Mouse (Mus musculus) MEL (cell line): ENCODE measurements at regions not wholly inside any gene's neighbourhood (a gene's known extent, or its start where the extent isn't known, plus 50 kb on each side); places are given as distances from the start of the nearest gene placed in this dataset.

Source experiments
- DNase-seq: peaks from one replicate; pipeline ENCODE4 v3.0.0; 2011; ENCODE audit warnings: low read depth, low spot score
- H3K27ac ChIP-seq: 2 replicates; pipeline ENCODE4 v1.5.1; 2012; ENCODE audit warnings: low read depth, mild to moderate bottlenecking, control low read depth, low read length, moderate library complexity; ENCODE audit not compliant: control insufficient read depth
- H3K27me3 ChIP-seq, 2 experiments: fragments of 150-350 bp in 1 of 2; sonication (generic) in 1 of 2; 2 replicates each; pipeline ENCODE4 v1.6.1; 2012; ENCODE audit warnings: low read length in 2 of 2, mild to moderate bottlenecking in 2 of 2, improper control_type of control experiment in 1 of 2, moderate library complexity in 1 of 2; ENCODE audit not compliant: insufficient read depth in 2 of 2, control insufficient read depth in 1 of 2
- H3K36me3 ChIP-seq, 2 experiments: 2 replicates each; pipeline ENCODE4 v1.6.1; 2012 to 2014; ENCODE audit warnings: low read length in 2 of 2, improper control_type of control experiment in 1 of 2, inconsistent platforms in 1 of 2, mild to moderate bottlenecking in 1 of 2; ENCODE audit not compliant: insufficient read depth in 2 of 2, control insufficient read depth in 1 of 2
- H3K4me1 ChIP-seq, 2 experiments: fragments of 150-350 bp in 1 of 2; sonication (generic) in 1 of 2; 2 replicates each; pipeline ENCODE4 v1.6.1; 2012; ENCODE audit warnings: low read length in 2 of 2, improper control_type of control experiment in 1 of 2, mild to moderate bottlenecking in 1 of 2; ENCODE audit not compliant: insufficient read depth in 2 of 2, control insufficient read depth in 1 of 2
- H3K4me3 ChIP-seq, 2 experiments: fragments of 150-350 bp in 1 of 2; sonication (generic) in 1 of 2; 2 replicates each; pipeline ENCODE4 v1.5.1; 2012; ENCODE audit warnings: low read depth in 2 of 2, low read length in 2 of 2, mild to moderate bottlenecking in 2 of 2, moderate library complexity in 2 of 2, control low read depth in 1 of 2, improper control_type of control experiment in 1 of 2; ENCODE audit not compliant: control insufficient read depth in 1 of 2, insufficient read depth in 1 of 2
- H3K79me2 ChIP-seq: 2 replicates; pipeline ENCODE4 v1.6.1; 2012; ENCODE audit warnings: mild to moderate bottlenecking, low read length, moderate library complexity; ENCODE audit not compliant: control insufficient read depth, poor library complexity, insufficient read depth
- H3K9ac ChIP-seq: 2 replicates; pipeline ENCODE4 v1.6.1; 2012; ENCODE audit warnings: low read depth, mild to moderate bottlenecking, control low read depth, low read length, moderate library complexity; ENCODE audit not compliant: control insufficient read depth, poor library complexity, severe bottlenecking
- H3K9me3 ChIP-seq: fragments of 150-350 bp; sonication (generic); replicated peaks from 2 replicates; pipeline ENCODE4 v1.6.1; 2012; ENCODE audit warnings: mild to moderate bottlenecking, low read length, improper control_type of control experiment, moderate library complexity; ENCODE audit not compliant: insufficient read depth
- BHLHE40 ChIP-seq: IDR thresholded peaks from 2 replicates; pipeline ENCODE4 v1.6.1; 2012; ENCODE audit warnings: low read depth, mild to moderate bottlenecking, inconsistent platforms, low read length, improper control_type of control experiment, borderline replicate concordance
- CTCF ChIP-seq, 3 experiments: IDR thresholded peaks in 2 of 3; conservative IDR thresholded peaks in 1 of 3; 2 replicates each; pipeline ENCODE4 v1.5.1; 2011 to 2012; ENCODE audit warnings: low read length in 3 of 3, low read depth in 2 of 3, mild to moderate bottlenecking in 2 of 3, improper control_type of control experiment in 1 of 3, inconsistent platforms in 1 of 3, mixed read lengths in 1 of 3, moderate library complexity in 1 of 3; ENCODE audit not compliant: control insufficient read depth in 1 of 3, insufficient read depth in 1 of 3, poor library complexity in 1 of 3, severe bottlenecking in 1 of 3
- E2F4 ChIP-seq: IDR thresholded peaks from 2 replicates; pipeline ENCODE4 v1.6.1; 2011; ENCODE audit warnings: low read depth, low read length, improper control_type of control experiment, borderline replicate concordance
- ELF1 ChIP-seq: IDR thresholded peaks from 2 replicates; pipeline ENCODE4 v1.6.1; 2014; ENCODE audit warnings: low read depth, mild to moderate bottlenecking, inconsistent platforms, low read length, improper control_type of control experiment, moderate library complexity
- EP300 ChIP-seq, 2 experiments: IDR thresholded peaks; 2 replicates each; pipeline ENCODE4 v1.6.1; 2011; ENCODE audit warnings: improper control_type of control experiment in 2 of 2, low read length in 2 of 2, low read depth in 1 of 2, mild to moderate bottlenecking in 1 of 2
- GABPA ChIP-seq: IDR thresholded peaks from 2 replicates; pipeline ENCODE4 v1.6.1; 2012; ENCODE audit warnings: low read depth, mild to moderate bottlenecking, inconsistent platforms, low read length, improper control_type of control experiment, moderate library complexity
- HCFC1 ChIP-seq: IDR thresholded peaks from 2 replicates; pipeline ENCODE4 v1.6.1; 2012; ENCODE audit warnings: low read depth, mild to moderate bottlenecking, inconsistent platforms, low read length, improper control_type of control experiment, moderate library complexity
- KAT2A ChIP-seq: conservative IDR thresholded peaks from 2 replicates; pipeline ENCODE4 v1.6.1; 2012; ENCODE audit warnings: low read depth, low read length, improper control_type of control experiment, inconsistent platforms
- MAFK ChIP-seq: IDR thresholded peaks from 2 replicates; pipeline ENCODE4 v1.6.1; 2011; ENCODE audit warnings: low read depth, mild to moderate bottlenecking, low read length, improper control_type of control experiment, borderline replicate concordance
- MAX ChIP-seq: IDR thresholded peaks from 2 replicates; pipeline ENCODE4 v1.6.1; 2011; ENCODE audit warnings: low read length, improper control_type of control experiment
- MAZ ChIP-seq: IDR thresholded peaks from 2 replicates; pipeline ENCODE4 v1.6.1; 2012; ENCODE audit warnings: low read depth, mild to moderate bottlenecking, inconsistent platforms, low read length, improper control_type of control experiment
- MYC ChIP-seq: IDR thresholded peaks from 2 replicates; pipeline ENCODE4 v1.6.1; 2011; ENCODE audit warnings: low read depth, mild to moderate bottlenecking, low read length, improper control_type of control experiment, moderate library complexity
- NELFE ChIP-seq: IDR thresholded peaks from 2 replicates; pipeline ENCODE4 v1.6.1; 2011; ENCODE audit warnings: low read depth, low read length, improper control_type of control experiment
- POLR2A ChIP-seq, 2 experiments: IDR thresholded peaks; 2 replicates each; pipeline ENCODE4 v1.6.1; 2011 to 2012; ENCODE audit warnings: low read length in 2 of 2, mild to moderate bottlenecking in 2 of 2, control low read depth in 1 of 2, improper control_type of control experiment in 1 of 2, low read depth in 1 of 2, moderate library complexity in 1 of 2; ENCODE audit not compliant: control insufficient read depth in 1 of 2, insufficient read depth in 1 of 2, poor library complexity in 1 of 2
- RCOR1 ChIP-seq: IDR thresholded peaks from 2 replicates; pipeline ENCODE4 v1.6.1; 2012; ENCODE audit warnings: low read depth, mild to moderate bottlenecking, inconsistent platforms, low read length, improper control_type of control experiment
- SIN3A ChIP-seq: IDR thresholded peaks from 2 replicates; pipeline ENCODE4 v1.6.1; 2012; ENCODE audit warnings: low read length, improper control_type of control experiment, inconsistent platforms
- SMC3 ChIP-seq: IDR thresholded peaks from 2 replicates; pipeline ENCODE4 v1.6.1; 2011; ENCODE audit warnings: low read depth, low read length, improper control_type of control experiment
- TAL1 ChIP-seq: IDR thresholded peaks from 2 replicates; pipeline ENCODE4 v1.6.1; 2012; ENCODE audit warnings: mild to moderate bottlenecking, inconsistent platforms, low read length, moderate library complexity, mixed read lengths
- UBTF ChIP-seq: IDR thresholded peaks from 2 replicates; pipeline ENCODE4 v1.6.1; 2012; ENCODE audit warnings: low read depth, mild to moderate bottlenecking, inconsistent platforms, low read length, improper control_type of control experiment, moderate library complexity, borderline replicate concordance; ENCODE audit not compliant: insufficient read depth
- ZC3H11A ChIP-seq: IDR thresholded peaks from 2 replicates; pipeline ENCODE4 v1.6.1; 2012; ENCODE audit warnings: low read depth, mild to moderate bottlenecking, inconsistent platforms, low read length, improper control_type of control experiment
- ZNF384 ChIP-seq: IDR thresholded peaks from 2 replicates; pipeline ENCODE4 v1.6.1; 2012; ENCODE audit warnings: low read depth, mild to moderate bottlenecking, inconsistent platforms, low read length, improper control_type of control experiment

- Histone ChIP-seq H3K79me2 (no peaks in the 10 kb centered on the region), H3K27me3 (no peaks in the 10 kb centered on the region), H3K4me1 (no peaks in the 10 kb centered on the region), H3K27ac (no peak overlapping the region), H3K4me3 (no peak overlapping the region), H3K9ac (no peak overlapping the region), H3K9me3 (no peaks in the 10 kb centered on the region), H3K36me3 (no peaks in the 10 kb centered on the region)
- peak; percentile 92 for DNase-seq
- no peak for TF ChIP-seq E2F4
- TF ChIP-seq MAX, result no peak
- no peak for TF ChIP-seq MYC
- no peak for TF ChIP-seq ZNF384
These were observed 76.3 kb upstream of the Alkbh8 start for GRCm38 (mm10) chr9:3258396-3259300.

- Histone ChIP-seq H3K27ac (no peak overlapping the region), H3K9ac (no peak overlapping the region), H3K4me1 (no peaks in the 10 kb centered on the region), H3K9me3 (no peaks in the 10 kb centered on the region), H3K36me3 (no peaks in the 10 kb centered on the region), H3K4me3 (no peak overlapping the region), H3K79me2 (no peaks in the 10 kb centered on the region), H3K27me3 (no peaks in the 10 kb centered on the region)
- TF ChIP-seq NELFE (no peak), KAT2A (no peak), MAFK (no peak), ELF1 (no peak), UBTF (no peak), MAX (no peak), TAL1 (no peak), SIN3A (no peak), MAZ (no peak), EP300 (IDR thresholded peaks at IDR 0.05; ENCODE audit: low read depth in 1 of 2, low read length in 2 of 2) (no peak), BHLHE40 (no peak), CTCF (IDR thresholded peaks at IDR 0.05 in 2 of 3, conservative IDR thresholded peaks at IDR 0.05 in 1 of 3; ENCODE audit: control insufficient read depth in 1 of 3, insufficient read depth in 1 of 3, low read depth in 2 of 3, low read length in 3 of 3, poor library complexity in 1 of 3, severe bottlenecking in 1 of 3) (no peak), POLR2A (IDR thresholded peaks at IDR 0.05; ENCODE audit: control insufficient read depth in 1 of 2, insufficient read depth in 1 of 2, low read depth in 1 of 2, low read length in 2 of 2, poor library complexity in 1 of 2) (no peak), GABPA (no peak), RCOR1 (no peak), ZNF384 (no peak), SMC3 (no peak), HCFC1 (no peak), ZC3H11A (no peak)
- peak; percentile 49 for DNase-seq
These were observed 74.8 kb upstream of the Alkbh8 start for GRCm38 (mm10) chr9:3260181-3260580.
